Mouse (Mus musculus) spleen, adult 2 months (tissue): Measurements from ENCODE around the gene Pcyt1a. TPM values are rescaled to one million over a fixed set of nuclear protein-coding genes. Genes with fewer than 3 reads are reported as not detected.

Experiments used
- DNase-seq, 2 experiments: peaks; one replicate each; pipeline versions ENCODE4 v3.0.0 to v3.0.0-alpha.2; 2012 to 2021; ENCODE audit warnings: low spot score in 2 of 2, low read depth in 1 of 2
- H3K27ac ChIP-seq: fragments of 200-500 bp; 2 replicates; pipeline ENCODE4 v1.5.1; 2012; ENCODE audit warnings: low read length, inconsistent platforms; ENCODE audit not compliant: insufficient read depth
- H3K27me3 ChIP-seq: fragments of 200-500 bp; 2 replicates; pipeline ENCODE4 v1.6.1; 2012; ENCODE audit warnings: mild to moderate bottlenecking, moderate library complexity, low read length, inconsistent platforms; ENCODE audit not compliant: control insufficient read depth, insufficient read depth
- H3K36me3 ChIP-seq: fragments of 200-500 bp; 2 replicates; pipeline ENCODE4 v1.6.1; 2012; ENCODE audit warnings: mild to moderate bottlenecking, low read length, inconsistent platforms; ENCODE audit not compliant: control insufficient read depth, insufficient read depth
- H3K4me1 ChIP-seq: fragments of 200-500 bp; 2 replicates; pipeline ENCODE4 v1.6.1; 2011; ENCODE audit warnings: inconsistent platforms; ENCODE audit not compliant: control insufficient read depth, insufficient read depth, insufficient read length
- H3K4me3 ChIP-seq: fragments of 200-500 bp; 2 replicates; pipeline ENCODE4 v1.5.1; 2011; ENCODE audit warnings: mild to moderate bottlenecking, inconsistent platforms; ENCODE audit not compliant: insufficient read depth, insufficient read length; ENCODE audit errors: extremely low read depth
- CTCF ChIP-seq: fragments of 200-500 bp; IDR thresholded peaks from 2 replicates; pipeline ENCODE4 v1.5.1; 2011; ENCODE audit warnings: mild to moderate bottlenecking, inconsistent platforms; ENCODE audit not compliant: insufficient read depth, insufficient read length, insufficient replicate concordance; ENCODE audit errors: extremely low read depth
- POLR2A ChIP-seq: fragments of 200-500 bp; IDR thresholded peaks from 2 replicates; pipeline ENCODE4 v1.6.1; 2011; ENCODE audit warnings: low read depth, low read length, inconsistent platforms
- WGBS: fragments of 180-500 bp; shearing (Covaris S2); methylation state at CpG from one replicate; pipeline ENCODE4 v1.1.7; 2018; 5-methylcytosine and 5-hydroxymethylcytosine counted together
- polyA plus RNA-seq: library from polyadenylated mRNA; depleted of rRNA; stranded (reverse); fragments of >200 nt; gene quantifications from 2 replicates; pipeline ENCODE4 v1.2.3, GENCODE M21; 2012

The Pcyt1a gene
- polyA plus RNA-seq, 1 experiment: 13.1 TPM

DNA sequence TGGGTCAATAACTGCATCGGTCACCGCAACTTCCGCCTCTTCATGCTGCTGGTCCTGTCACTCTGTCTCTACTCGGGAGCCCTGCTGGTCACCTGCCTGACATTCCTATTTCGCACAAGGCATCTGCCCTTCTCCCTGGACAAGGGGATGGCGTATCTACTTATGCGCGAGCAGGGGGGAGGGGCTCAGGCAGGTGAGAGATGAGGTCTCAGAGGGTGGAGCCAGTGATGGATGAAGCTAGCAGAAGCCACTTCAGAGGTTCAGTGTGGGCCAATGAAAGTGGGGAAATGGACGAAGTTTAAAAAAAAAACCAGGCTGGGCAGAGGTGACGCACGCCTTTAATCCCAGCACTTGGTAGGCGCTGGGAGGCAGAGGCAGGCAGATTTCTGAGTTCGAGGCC, 68.3 kb downstream of the Pcyt1a start:
- DNase-seq: no peak
- no peaks in the 10 kb centered on the region for H3K36me3 ChIP-seq
- TF ChIP-seq CTCF: no peak
- no peak for TF ChIP-seq POLR2A
- no peaks in the 10 kb centered on the region for H3K4me1 ChIP-seq
- no peaks in the 10 kb centered on the region for H3K27me3 ChIP-seq
- H3K4me3 ChIP-seq: no peak overlapping the region
- H3K27ac ChIP-seq: no peak overlapping the region
- WGBS: 84% methylated on average over 13 of the region's 13 CpGs

- Histone ChIP-seq H3K4me3 (no peak overlapping the region), H3K36me3 (no peaks in the 10 kb centered on the region), H3K27me3 (no peaks in the 10 kb centered on the region), H3K27ac (no peak overlapping the region), H3K4me1 (no peaks in the 10 kb centered on the region)
- peak in 1 of 2 experiments; percentile 74 for DNase-seq
- TF ChIP-seq CTCF: peak; percentile 98
- TF ChIP-seq POLR2A: no peak
- WGBS: 19% methylated on average over 22 of the region's 22 CpGs
These were observed 68.8 kb downstream of the Pcyt1a start for GRCm38 (mm10) chr16:32499430-32500037.

- 72% methylated on average over 7 of the region's 7 CpGs for WGBS
- DNase-seq: no peak
- Histone ChIP-seq H3K36me3 (no peaks in the 10 kb centered on the region), H3K27me3 (no peaks in the 10 kb centered on the region), H3K27ac (no peak overlapping the region), H3K4me1 (no peaks in the 10 kb centered on the region), H3K4me3 (no peak overlapping the region)
- TF ChIP-seq CTCF (no peak), POLR2A (no peak)
These were observed 70.7 kb downstream of the Pcyt1a start for GRCm38 (mm10) chr16:32501459-32501858.

DNA sequence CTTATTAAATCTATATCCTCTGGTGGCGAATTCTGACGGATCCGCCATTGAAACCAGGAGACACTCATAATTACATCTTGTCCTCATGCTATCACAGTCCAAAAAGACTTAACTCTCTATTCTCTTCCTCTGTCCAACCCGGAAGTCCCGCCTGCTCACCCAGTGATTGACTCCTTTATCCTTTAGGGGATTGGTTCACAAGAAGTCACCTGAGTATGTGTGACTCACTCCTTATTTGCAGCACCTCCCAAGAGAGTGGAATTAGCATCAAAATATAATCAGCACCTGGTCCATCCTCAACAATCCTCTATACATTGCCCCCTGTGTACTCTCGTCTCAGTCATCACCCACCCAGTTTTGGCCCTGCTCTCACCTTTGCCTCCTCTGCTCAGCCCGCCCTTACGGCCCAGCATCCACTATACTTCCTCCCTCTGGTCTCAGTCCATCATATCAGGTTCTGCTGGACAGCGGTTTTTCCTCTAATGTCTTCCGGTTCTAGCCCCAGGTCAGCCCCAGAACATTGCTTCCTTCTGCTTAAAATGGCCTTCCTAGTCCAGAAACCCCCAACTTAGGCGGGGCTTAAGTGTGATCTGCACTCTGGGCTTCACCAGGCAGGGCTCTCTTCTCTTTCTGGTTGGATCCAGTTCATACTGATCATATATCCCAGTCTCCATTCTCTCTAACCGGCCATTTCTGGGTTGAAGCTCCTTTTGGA, 72.1 kb downstream of the Pcyt1a start:
- H3K4me1 ChIP-seq: no peaks in the 10 kb centered on the region
- DNase-seq: no peak
- H3K4me3 ChIP-seq: no peak overlapping the region
- TF ChIP-seq CTCF: no peak
- TF ChIP-seq POLR2A: no peak
- 86% methylated on average over 12 of the region's 12 CpGs for WGBS
- no peaks in the 10 kb centered on the region for H3K36me3 ChIP-seq
- H3K27me3 ChIP-seq: no peaks in the 10 kb centered on the region
- H3K27ac ChIP-seq: no peak overlapping the region

DNA sequence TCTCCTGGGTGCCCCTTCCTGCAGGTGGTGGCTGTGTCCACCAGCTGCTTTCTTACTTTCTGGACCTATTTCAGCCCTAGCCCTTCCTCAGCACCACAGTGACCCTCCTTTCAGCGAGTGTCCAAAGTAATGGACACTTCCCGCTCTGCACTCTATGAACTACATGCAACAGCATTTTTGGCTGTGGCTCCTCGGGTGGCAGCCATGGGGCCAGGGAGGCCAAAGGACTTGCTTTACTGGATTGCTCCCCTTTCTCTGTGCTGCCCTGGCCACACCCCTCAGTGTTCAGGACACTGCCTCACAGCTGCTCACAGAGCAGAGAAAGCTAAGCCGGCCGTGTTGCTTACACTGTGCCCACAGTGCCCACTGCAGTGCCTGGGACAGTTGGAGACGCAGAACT, 72.9 kb downstream of the Pcyt1a start:
- no peak for DNase-seq
- WGBS: 79% methylated on average over 6 of the region's 6 CpGs
- H3K27me3 ChIP-seq: no peaks in the 10 kb centered on the region
- H3K36me3 ChIP-seq: no peaks in the 10 kb centered on the region
- H3K4me3 ChIP-seq: no peak overlapping the region
- no peaks in the 10 kb centered on the region for H3K4me1 ChIP-seq
- TF ChIP-seq POLR2A: no peak
- TF ChIP-seq CTCF: no peak
- H3K27ac ChIP-seq: no peak overlapping the region

GRCm38 (mm10) chr16:32506298-32506697, 75.6 kb downstream of the Pcyt1a start:
- H3K4me1 ChIP-seq: peaks cover 2% of the 10 kb centered on the region; the same call in 1 of the 2 replicates
- H3K36me3 ChIP-seq: no peaks in the 10 kb centered on the region
- DNase-seq: no peak
- WGBS: 91% methylated on average over 8 of the region's 8 CpGs
- no peak overlapping the region for H3K4me3 ChIP-seq
- H3K27ac ChIP-seq: no peak overlapping the region
- TF ChIP-seq POLR2A: no peak
- TF ChIP-seq CTCF: no peak
- H3K27me3 ChIP-seq: no peaks in the 10 kb centered on the region

DNA sequence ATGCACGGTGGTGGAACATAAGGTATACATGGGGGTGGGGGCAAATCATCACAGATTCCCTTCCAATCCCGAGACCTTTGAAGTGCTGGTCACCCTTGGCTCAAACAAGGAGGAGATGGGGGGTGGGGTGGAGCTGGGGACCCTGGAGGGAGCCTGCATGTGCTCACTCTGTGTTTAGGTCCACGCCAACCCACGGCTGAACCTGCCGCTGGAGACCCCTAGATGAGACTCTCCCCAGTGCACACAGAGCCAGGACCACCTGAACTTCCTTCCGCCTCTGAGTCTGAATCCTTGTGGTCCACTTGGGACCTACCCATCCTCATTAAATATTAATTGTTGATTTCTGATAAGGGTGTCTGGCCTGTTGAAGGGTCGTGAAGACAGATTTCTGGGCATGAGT, 76.1 kb downstream of the Pcyt1a start:
- Histone ChIP-seq H3K36me3 (no peaks in the 10 kb centered on the region), H3K4me3 (no peak overlapping the region), H3K27me3 (no peaks in the 10 kb centered on the region), H3K4me1 (peaks cover 2% of the 10 kb centered on the region; the same call in 1 of the 2 replicates), H3K27ac (no peak overlapping the region)
- 86% methylated on average over 7 of the region's 7 CpGs for WGBS
- no peak for DNase-seq
- TF ChIP-seq CTCF: no peak
- TF ChIP-seq POLR2A: no peak
